Mouse (Mus musculus) embryonic facial prominence, embryonic 14.5 days (tissue): ENCODE measurements around the gene Kirrel. TPM values are rescaled to one million over a fixed set of nuclear protein-coding genes. Genes with fewer than 3 reads are reported as not detected.

Experiments used
- ATAC-seq: fragments of 200-750 bp; cut with Nextera tagmentation; 2 replicates; pipeline ENCODE4 v1.8.0; 2017; ENCODE audit warnings: low read depth, moderate number of reproducible peaks, moderate TSS enrichment
- DNase-seq: peaks from one replicate; pipeline ENCODE4 v3.0.0-alpha.2; 2015; ENCODE audit warnings: low spot score
- H3K27ac ChIP-seq: fragments of 300-500 bp; sonication (generic); replicated peaks from 2 replicates; pipeline ENCODE4 v1.5.1; 2014; ENCODE audit warnings: low read depth, mild to moderate bottlenecking, low read length, moderate library complexity
- H3K27me3 ChIP-seq: fragments of 300-500 bp; sonication (generic); replicated peaks from 2 replicates; pipeline ENCODE4 v1.6.1; 2014; ENCODE audit warnings: low read length; ENCODE audit not compliant: control insufficient read depth, insufficient read depth
- H3K36me3 ChIP-seq: fragments of 300-500 bp; sonication (generic); 2 replicates; pipeline ENCODE4 v1.6.1; 2014; ENCODE audit warnings: low read length, mixed read lengths; ENCODE audit not compliant: control insufficient read depth, insufficient read depth
- H3K4me1 ChIP-seq: fragments of 300-500 bp; sonication (generic); 2 replicates; pipeline ENCODE4 v1.6.1; 2014; ENCODE audit warnings: antibody characterized with exemption, low read length; ENCODE audit not compliant: control insufficient read depth, insufficient read depth
- H3K4me2 ChIP-seq: fragments of 300-500 bp; sonication (generic); 2 replicates; pipeline ENCODE4 v1.6.1; 2014; ENCODE audit warnings: low read depth, mild to moderate bottlenecking, low read length, moderate library complexity, mixed read lengths
- H3K4me3 ChIP-seq: fragments of 300-500 bp; sonication (generic); 2 replicates; pipeline ENCODE4 v1.5.1; 2014; ENCODE audit warnings: low read depth, mild to moderate bottlenecking, low read length
- H3K9ac ChIP-seq: fragments of 300-500 bp; sonication (generic); 2 replicates; pipeline ENCODE4 v1.6.1; 2014; ENCODE audit warnings: low read depth, mild to moderate bottlenecking, low read length, moderate library complexity, mixed read lengths
- H3K9me3 ChIP-seq: fragments of 300-500 bp; sonication (generic); 2 replicates; pipeline ENCODE4 v1.6.1; 2016; ENCODE audit warnings: low read length; ENCODE audit not compliant: control insufficient read depth
- WGBS: fragments of 180-500 bp; shearing (Covaris S2); extraction: QIAGEN DNeasy Blood & Tissue Kit; methylation state at CpG from one replicate; pipeline ENCODE4 v1.1.7; 2014; 5-methylcytosine and 5-hydroxymethylcytosine counted together
- polyA plus RNA-seq: library from polyadenylated mRNA; unstranded; fragments of >200 nt; fragmentation: Nextera tagmentation; extraction: Ambion mirVana; gene quantifications from 2 replicates; pipeline ENCODE4 v1.2.1, GENCODE M21; 2014

Kirrel gene
- polyA plus RNA-seq, 1 experiment from 2014 or later = 12.8 TPM

- Histone ChIP-seq H3K9me3 (no peaks in the 10 kb centered on the region), H3K27ac (no peak overlapping the region), H3K4me2 (no peak overlapping the region), H3K4me1 (no peaks in the 10 kb centered on the region; the same call in 1 of the 2 replicates), H3K4me3 (no peak overlapping the region), H3K36me3 (peaks cover 58% of the 10 kb centered on the region), H3K27me3 (no peaks in the 10 kb centered on the region), H3K9ac (no peak overlapping the region)
- DNase-seq (peak; percentile 58), ATAC-seq (peak; percentile 69; the same call in 1 of the 2 replicates)
- WGBS = 47% methylated on average over 7 of the region's 7 CpGs
Measured at GRCm38 (mm10) chr3:87136782-87137181, 37.8 kb downstream of the Kirrel start.

- Histone ChIP-seq H3K4me1 (peaks cover 4% of the 10 kb centered on the region; the same call in 1 of the 2 replicates), H3K27ac (no peak overlapping the region), H3K4me3 (no peak overlapping the region), H3K4me2 (no peak overlapping the region), H3K36me3 (peaks cover 52% of the 10 kb centered on the region), H3K9ac (no peak overlapping the region), H3K9me3 (no peaks in the 10 kb centered on the region), H3K27me3 (no peaks in the 10 kb centered on the region)
- ATAC-seq (no peak), DNase-seq (no peak)
Measured at GRCm38 (mm10) chr3:87134951-87135350, 39.6 kb downstream of the Kirrel start.

GRCm38 (mm10) chr3:87131694-87132347, 42.7 kb downstream of the Kirrel start:
- peaks cover 40% of the 10 kb centered on the region for H3K36me3 ChIP-seq
- no peaks in the 10 kb centered on the region for H3K9me3 ChIP-seq
- no peak overlapping the region for H3K9ac ChIP-seq
- H3K4me2 ChIP-seq = no peak overlapping the region
- H3K27me3 ChIP-seq = no peaks in the 10 kb centered on the region
- ATAC-seq = no peak
- no peak for DNase-seq
- no peak overlapping the region for H3K27ac ChIP-seq
- H3K4me1 ChIP-seq = peaks cover 4% of the 10 kb centered on the region; the same call in 1 of the 2 replicates
- whole genome bisulfite sequencing = 81% methylated on average over 11 of the region's 11 CpGs
- H3K4me3 ChIP-seq = no peak overlapping the region

GRCm38 (mm10) chr3:87130933-87131332, 43.6 kb downstream of the Kirrel start:
- Histone ChIP-seq H3K9me3 (no peaks in the 10 kb centered on the region), H3K4me3 (no peak overlapping the region), H3K4me1 (peaks cover 4% of the 10 kb centered on the region; the same call in 1 of the 2 replicates), H3K27me3 (no peaks in the 10 kb centered on the region), H3K27ac (no peak overlapping the region), H3K9ac (no peak overlapping the region), H3K4me2 (no peak overlapping the region), H3K36me3 (peaks cover 32% of the 10 kb centered on the region)
- DNase-seq (no peak), ATAC-seq (peak; percentile 15; the same call in 1 of the 2 replicates)
- WGBS = 76% methylated on average over 6 of the region's 6 CpGs

GRCm38 (mm10) chr3:87123795-87124194, 50.8 kb downstream of the Kirrel start:
- Histone ChIP-seq H3K4me2 (no peak overlapping the region), H3K4me1 (no peaks in the 10 kb centered on the region), H3K27me3 (no peaks in the 10 kb centered on the region), H3K9me3 (no peaks in the 10 kb centered on the region), H3K4me3 (no peak overlapping the region), H3K36me3 (peaks cover 54% of the 10 kb centered on the region), H3K27ac (no peak overlapping the region), H3K9ac (no peak overlapping the region)
- DNase-seq = no peak
- WGBS = 83% methylated on average over 6 of the region's 6 CpGs
- no peak for ATAC-seq

GRCm38 (mm10) chr3:87118214-87118613, 56.3 kb downstream of the Kirrel start:
- H3K9me3 ChIP-seq = no peaks in the 10 kb centered on the region

GRCm38 (mm10) chr3:87117632-87118031, 56.9 kb downstream of the Kirrel start:
- H3K9me3 ChIP-seq = no peaks in the 10 kb centered on the region
- H3K27me3 ChIP-seq = no peaks in the 10 kb centered on the region
- no peak overlapping the region for H3K9ac ChIP-seq
- no peak overlapping the region for H3K4me3 ChIP-seq
- H3K4me1 ChIP-seq = peaks cover 10% of the 10 kb centered on the region; the same call in 1 of the 2 replicates
- no peak overlapping the region for H3K4me2 ChIP-seq
- WGBS = 72% methylated on average over 12 of the region's 12 CpGs
- no peak; the same call in 1 of the 2 replicates for ATAC-seq
- no peak overlapping the region for H3K27ac ChIP-seq
- peaks cover 36% of the 10 kb centered on the region for H3K36me3 ChIP-seq
- no peak for DNase-seq

More at GRCm38 (mm10) chr3:87118214-87118613, 56.3 kb downstream of the Kirrel start:
- ATAC-seq = peak; percentile 53; the same call in 1 of the 2 replicates
- peaks cover 10% of the 10 kb centered on the region; the same call in 1 of the 2 replicates for H3K4me1 ChIP-seq
- peaks cover 40% of the 10 kb centered on the region for H3K36me3 ChIP-seq
- no peak overlapping the region for H3K27ac ChIP-seq
- H3K4me2 ChIP-seq = no peak overlapping the region
- no peak for DNase-seq
- H3K9ac ChIP-seq = no peak overlapping the region
- H3K27me3 ChIP-seq = no peaks in the 10 kb centered on the region
- 59% methylated on average over 9 of the region's 9 CpGs for WGBS
- H3K4me3 ChIP-seq = no peak overlapping the region

GRCm38 (mm10) chr3:87115726-87116540, 58.6 kb downstream of the Kirrel start:
- Histone ChIP-seq H3K4me1 (peaks cover 10% of the 10 kb centered on the region; the same call in 1 of the 2 replicates), H3K9ac (no peak overlapping the region; the same call in 1 of the 2 replicates), H3K4me3 (no peak overlapping the region), H3K4me2 (no peak overlapping the region), H3K36me3 (peaks cover 21% of the 10 kb centered on the region), H3K27ac (peak overlapping the region; percentile 24; the same call in 1 of the 2 replicates), H3K27me3 (no peaks in the 10 kb centered on the region), H3K9me3 (no peaks in the 10 kb centered on the region)
- no peak for ATAC-seq
- WGBS = 80% methylated on average over 6 of the region's 6 CpGs
- no peak for DNase-seq
